Mouse (Mus musculus) activated CD4-positive, CD25-positive, alpha-beta regulatory T cell, adult 9 weeks (primary cell): ENCODE results near the gene Snupn. TPM values are rescaled to one million over a fixed set of nuclear protein-coding genes. Genes with fewer than 3 reads are reported as not detected.

ENCODE experiments used
- polyA plus RNA-seq: library from polyadenylated mRNA; unstranded; fragments of 100-300 nt; shearing (Covaris generic); gene quantifications from one replicate; pipeline ENCODE4 v1.2.1, GENCODE M21; 2017

Gene Snupn
- polyA plus RNA-seq = 20.0 TPM

GRCm38 (mm10) chr9:56950414-56951400, at the start of gene Snupn:
Gene Snupn (plus strand): TSS chr9:56950878.

GRCm38 (mm10) chr9:56928041-56928811, 22.5 kb upstream of the Snupn start, which contains the start of gene Snx33:
Gene Snx33 (minus strand): TSS chr9:56928371.

GRCm38 (mm10) chr9:56937223-56938160, 13.2 kb upstream of the Snupn start, which contains the start of gene Imp3:
Gene Imp3 (plus strand): TSS chr9:56937475.

GRCm38 (mm10) chr9:56994286-56995197, 43.9 kb downstream of the Snupn start, which contains the start of gene Ptpn9:
Gene Ptpn9 (plus strand): TSS chr9:56994923.

Other genes with a start within 250 kb of the Snupn start
- not detected for gene Lingo1, start 154.4 kb upstream of the Snupn start, polyA plus RNA-seq
- not detected for gene Odf3l1, start 86.2 kb upstream of the Snupn start, polyA plus RNA-seq
- gene Cspg4, start 85.8 kb upstream of the Snupn start, polyA plus RNA-seq = 0.13 TPM
- gene Snx33, start 22.5 kb upstream of the Snupn start, polyA plus RNA-seq = 13.3 TPM
- gene Imp3, start 13.4 kb upstream of the Snupn start, polyA plus RNA-seq = 24.0 TPM
- 3.9 TPM for gene Ptpn9, start 44.0 kb downstream of the Snupn start, polyA plus RNA-seq
- 51.2 TPM for gene Sin3a, start 121.2 kb downstream of the Snupn start, polyA plus RNA-seq
- gene Man2c1, start 179.8 kb downstream of the Snupn start, polyA plus RNA-seq = 71.6 TPM
- gene Neil1, start 197.4 kb downstream of the Snupn start, polyA plus RNA-seq = 37.7 TPM
- 306 TPM for gene Commd4, start 207.5 kb downstream of the Snupn start, polyA plus RNA-seq